Mouse (Mus musculus): ENCODE measurements at regions not wholly inside any gene's neighbourhood (a gene's known extent, or its start where the extent isn't known, plus 50 kb on each side); places are given as distances from the start of the nearest gene placed in this dataset.

GRCm38 (mm10) chr15:97571885-97572284 is 133.7 kb downstream of the Rpap3 start:
- no peak for ATAC-seq (ENCODE audit: low FRiP score, low read depth)

GRCm38 (mm10) chr15:97560096-97560495 is 145.5 kb downstream of the Rpap3 start:
- Histone ChIP-seq H3K4me3 (no peak overlapping the region), H3K4me1 (replicated peaks) (no peaks in the 10 kb centered on the region), H3K4me2 (no peak overlapping the region), H3K36me3 (no peaks in the 10 kb centered on the region), H3K27ac (replicated peaks) (no peak overlapping the region), H3K9me3 (0 out of 2 replicates have a peak, but pooled peaks cover 6% of the 10 kb centered on the region), H3K9ac (no peak overlapping the region), H3K27me3 (no peaks in the 10 kb centered on the region)
- no peak for ATAC-seq (ENCODE audit: low FRiP score, low read depth)
- WGBS: 96% methylated on average over 3 of the region's 3 CpGs

More at GRCm38 (mm10) chr15:97571885-97572284, 133.7 kb downstream of the Rpap3 start:
- H3K36me3 ChIP-seq: no peaks in the 10 kb centered on the region
- H3K4me3 ChIP-seq: no peak overlapping the region
- H3K9me3 ChIP-seq: no peaks in the 10 kb centered on the region
- H3K27me3 ChIP-seq: no peaks in the 10 kb centered on the region
- no peak overlapping the region for H3K9ac ChIP-seq
- no peak overlapping the region for H3K27ac ChIP-seq (replicated peaks)
- no peak overlapping the region for H3K4me2 ChIP-seq
- H3K4me1 ChIP-seq (replicated peaks): no peaks in the 10 kb centered on the region

GRCm38 (mm10) chr15:97558725-97559124 is 146.9 kb downstream of the Rpap3 start:
- Histone ChIP-seq H3K9me3 (0 out of 2 replicates have a peak, but pooled peaks cover 6% of the 10 kb centered on the region), H3K27me3 (no peaks in the 10 kb centered on the region), H3K9ac (no peak overlapping the region), H3K4me3 (no peak overlapping the region), H3K36me3 (no peaks in the 10 kb centered on the region), H3K4me2 (no peak overlapping the region), H3K27ac (replicated peaks) (no peak overlapping the region), H3K4me1 (replicated peaks) (no peaks in the 10 kb centered on the region)
- 77% methylated on average over 7 of the region's 7 CpGs for WGBS
- no peak for ATAC-seq (ENCODE audit: low FRiP score, low read depth)

GRCm38 (mm10) chr15:97548354-97548753 is 157.3 kb downstream of the Rpap3 start:
- no peaks in the 10 kb centered on the region for H3K27me3 ChIP-seq
- H3K4me1 ChIP-seq (replicated peaks): no peaks in the 10 kb centered on the region
- no peak overlapping the region for H3K4me3 ChIP-seq
- no peak overlapping the region for H3K9ac ChIP-seq
- H3K27ac ChIP-seq (replicated peaks): no peak overlapping the region
- WGBS: 89% methylated on average over 4 of the region's 4 CpGs
- H3K36me3 ChIP-seq: no peaks in the 10 kb centered on the region
- no peak for ATAC-seq (ENCODE audit: low FRiP score, low read depth)
- H3K4me2 ChIP-seq: no peak overlapping the region
- no peaks in the 10 kb centered on the region for H3K9me3 ChIP-seq

- no peak overlapping the region for H3K4me2 ChIP-seq
Observed at GRCm38 (mm10) chr15:97545034-97545433, 160.6 kb downstream of the Rpap3 start.

GRCm38 (mm10) chr15:97541646-97542045 is 164.0 kb downstream of the Rpap3 start:
- Histone ChIP-seq H3K36me3 (no peaks in the 10 kb centered on the region), H3K9me3 (no peaks in the 10 kb centered on the region), H3K27ac (replicated peaks) (no peak overlapping the region), H3K27me3 (no peaks in the 10 kb centered on the region), H3K4me1 (replicated peaks) (no peaks in the 10 kb centered on the region), H3K4me3 (no peak overlapping the region), H3K4me2 (no peak overlapping the region), H3K9ac (no peak overlapping the region)
- 61% methylated on average over 9 of the region's 9 CpGs for WGBS
- no peak for ATAC-seq (ENCODE audit: low FRiP score, low read depth)

More at GRCm38 (mm10) chr15:97545034-97545433, 160.6 kb downstream of the Rpap3 start:
- H3K4me1 ChIP-seq (replicated peaks): no peaks in the 10 kb centered on the region
- no peak overlapping the region for H3K9ac ChIP-seq
- no peak for ATAC-seq (ENCODE audit: low FRiP score, low read depth)
- no peak overlapping the region for H3K4me3 ChIP-seq
- no peaks in the 10 kb centered on the region for H3K9me3 ChIP-seq
- no peaks in the 10 kb centered on the region for H3K27me3 ChIP-seq
- H3K27ac ChIP-seq (replicated peaks): no peak overlapping the region
- H3K36me3 ChIP-seq: no peaks in the 10 kb centered on the region
- WGBS: 88% methylated on average over 11 of the region's 11 CpGs

- H3K9me3 ChIP-seq: no peaks in the 10 kb centered on the region
- no peaks in the 10 kb centered on the region for H3K27me3 ChIP-seq
- no peak overlapping the region for H3K9ac ChIP-seq
- H3K27ac ChIP-seq (replicated peaks): no peak overlapping the region
- H3K4me2 ChIP-seq: no peak overlapping the region
- H3K36me3 ChIP-seq: no peaks in the 10 kb centered on the region
- peaks cover 15% of the 10 kb centered on the region for H3K4me1 ChIP-seq (replicated peaks)
- ATAC-seq (ENCODE audit: low FRiP score, low read depth): no peak
- H3K4me3 ChIP-seq: no peak overlapping the region
- WGBS: 87% methylated on average over 12 of the region's 12 CpGs
Observed at GRCm38 (mm10) chr15:97536145-97536544, 169.5 kb downstream of the Rpap3 start.

- H3K4me1 ChIP-seq (replicated peaks): peaks cover 15% of the 10 kb centered on the region
- WGBS: 45% methylated on average over 5 of the region's 5 CpGs
Observed at GRCm38 (mm10) chr15:97534878-97535277, 170.7 kb downstream of the Rpap3 start.

GRCm38 (mm10) chr15:97533553-97534291 is 171.9 kb downstream of the Rpap3 start:
- no peaks in the 10 kb centered on the region for H3K27me3 ChIP-seq
- WGBS: 80% methylated on average over 12 of the region's 12 CpGs
- H3K36me3 ChIP-seq: no peaks in the 10 kb centered on the region
- H3K9me3 ChIP-seq: no peaks in the 10 kb centered on the region
- no peak overlapping the region for H3K4me2 ChIP-seq
- 0 out of 2 replicates have a peak overlapping the region, but pooled peaks have one; percentile 66 for H3K27ac ChIP-seq (replicated peaks)
- H3K4me1 ChIP-seq (replicated peaks): peaks cover 15% of the 10 kb centered on the region
- no peak for ATAC-seq (ENCODE audit: low FRiP score, low read depth)
- H3K9ac ChIP-seq: no peak overlapping the region
- H3K4me3 ChIP-seq: no peak overlapping the region

More at GRCm38 (mm10) chr15:97534878-97535277, 170.7 kb downstream of the Rpap3 start:
- Histone ChIP-seq H3K4me2 (no peak overlapping the region), H3K9ac (no peak overlapping the region), H3K9me3 (no peaks in the 10 kb centered on the region), H3K36me3 (no peaks in the 10 kb centered on the region), H3K27me3 (no peaks in the 10 kb centered on the region), H3K27ac (replicated peaks) (peak overlapping the region; percentile 66), H3K4me3 (no peak overlapping the region)
- no peak for ATAC-seq (ENCODE audit: low FRiP score, low read depth)

- no peak for ATAC-seq (ENCODE audit: low FRiP score, low read depth)
- Histone ChIP-seq H3K36me3 (no peaks in the 10 kb centered on the region), H3K4me3 (no peak overlapping the region), H3K9ac (no peak overlapping the region), H3K27ac (replicated peaks) (no peak overlapping the region), H3K4me1 (replicated peaks) (peaks cover 15% of the 10 kb centered on the region), H3K27me3 (no peaks in the 10 kb centered on the region), H3K9me3 (no peaks in the 10 kb centered on the region), H3K4me2 (no peak overlapping the region)
- WGBS: 66% methylated on average over 10 of the region's 10 CpGs
Observed at GRCm38 (mm10) chr15:97532346-97532910, 173.2 kb downstream of the Rpap3 start.

GRCm38 (mm10) chr15:97528291-97529050 is 177.2 kb downstream of the Rpap3 start:
- Histone ChIP-seq H3K9ac (no peak overlapping the region), H3K36me3 (no peaks in the 10 kb centered on the region), H3K4me1 (replicated peaks) (no peaks in the 10 kb centered on the region), H3K27ac (replicated peaks) (no peak overlapping the region), H3K4me2 (no peak overlapping the region), H3K4me3 (no peak overlapping the region), H3K27me3 (no peaks in the 10 kb centered on the region), H3K9me3 (no peaks in the 10 kb centered on the region)
- no peak for ATAC-seq (ENCODE audit: low FRiP score, low read depth)
- WGBS: 91% methylated on average over 11 of the region's 11 CpGs

GRCm38 (mm10) chr15:97520395-97520794 is 185.2 kb downstream of the Rpap3 start:
- WGBS: 88% methylated on average over 2 of the region's 2 CpGs
- Histone ChIP-seq H3K27me3 (no peaks in the 10 kb centered on the region), H3K4me3 (no peak overlapping the region), H3K9ac (no peak overlapping the region), H3K4me1 (replicated peaks) (peaks cover 8% of the 10 kb centered on the region; the same call in 1 of the 2 replicates), H3K27ac (replicated peaks) (no peak overlapping the region), H3K36me3 (no peaks in the 10 kb centered on the region), H3K9me3 (no peaks in the 10 kb centered on the region), H3K4me2 (no peak overlapping the region)
- no peak for ATAC-seq (ENCODE audit: low FRiP score, low read depth)
